In the genomic region with DNA sequence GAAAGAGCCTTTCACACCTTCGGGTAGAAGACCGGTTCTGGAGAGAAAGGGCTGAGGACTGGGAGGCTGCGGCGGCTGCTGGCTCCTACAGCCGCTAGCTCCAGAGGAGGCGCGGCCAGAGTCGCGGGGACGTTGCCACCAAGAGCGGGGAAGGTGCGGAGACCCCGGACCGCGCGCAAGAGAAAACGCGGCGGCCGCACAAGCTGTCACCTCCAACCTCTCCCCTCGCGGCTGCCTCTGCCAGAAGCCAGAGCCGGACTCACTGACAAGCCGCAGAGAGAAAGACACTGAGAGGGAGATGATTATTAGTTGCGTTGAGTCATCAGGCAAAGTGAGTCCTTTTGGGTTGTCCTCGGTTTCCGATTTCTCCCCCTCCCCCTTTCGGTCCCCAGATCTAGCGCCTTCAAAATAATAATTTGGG, we compare ENCODE assay signal across 8 mouse cellular contexts. TPM values are rescaled to one million over a fixed set of nuclear protein-coding genes. Genes with fewer than 3 reads are reported as not detected.
DNase-seq lines count a peak whose midpoint lies in the region; ATAC-seq lines count a peak whose summit lies in the region.

No protein-coding gene starts in this region.

- no peak overlapping the region for H3K27ac ChIP-seq in heart, embryonic 11.5 days (ENCODE audit: low read depth, low read length)
- peak overlapping the region; percentile 94 for H3K27ac ChIP-seq in forebrain, embryonic 14.5 days (ENCODE audit: low read depth, low read length)
- no peak overlapping the region for H3K27ac ChIP-seq in limb, embryonic 13.5 days

- H3K9me3 ChIP-seq in heart, embryonic 11.5 days (replicated peaks; ENCODE audit: control insufficient read depth, low read length) = no peaks in the 10 kb centered on the region
- no peaks in the 10 kb centered on the region for H3K9me3 ChIP-seq in forebrain, embryonic 14.5 days (replicated peaks; ENCODE audit: control insufficient read depth, low read length)
- H3K9me3 ChIP-seq in limb, embryonic 13.5 days = no peaks in the 10 kb centered on the region

- H3K4me2 ChIP-seq in heart, embryonic 11.5 days = peak overlapping the region; percentile 84
- H3K4me2 ChIP-seq in forebrain, embryonic 14.5 days (ENCODE audit: low read length) = peak overlapping the region; percentile 69
- H3K4me2 ChIP-seq in limb, embryonic 13.5 days (replicated peaks) = peak overlapping the region; percentile 92

- WGBS in heart, embryonic 11.5 days (ENCODE audit: insufficient replicate concordance) = 0% methylated on average over 29 of the region's 29 CpGs
- WGBS in forebrain, embryonic 14.5 days = under 1% methylated on average over 29 of the region's 29 CpGs
- WGBS in limb, embryonic 13.5 days = 0% methylated on average over 27 of the region's 29 CpGs

- peak overlapping the region; percentile 65 for H3K4me3 ChIP-seq in heart, embryonic 11.5 days (ENCODE audit: low read depth, low read length)
- H3K4me3 ChIP-seq in forebrain, embryonic 14.5 days (ENCODE audit: low read depth, low read length) = peak overlapping the region; percentile 81
- H3K4me3 ChIP-seq in limb, embryonic 13.5 days = peak overlapping the region; percentile 73

- intact Hi-C loops in heart, postnatal 25 days (cut with DNase I) = no loop called here
- intact Hi-C loops in gastrocnemius, postnatal 14 days (cut with DNase I; ENCODE audit: low total_unique reads) = no loop called here

- no peak for DNase-seq in heart, postnatal 25 days (ENCODE audit: low spot score)
- peak; percentile 64 for DNase-seq in Muller cell, postnatal 12 days (ENCODE audit: inconsistent ontology term)
- peak; percentile 58 for DNase-seq in forebrain, embryonic 14.5 days (ENCODE audit: low spot score)
- DNase-seq in retina, postnatal 1 day = peak; percentile 50
- DNase-seq in layer of hippocampus, postnatal 14 days (ENCODE audit: low spot score in 2 of 2) = no peak
- no peak for DNase-seq in gastrocnemius, postnatal 14 days

- no peaks in the 10 kb centered on the region for H3K36me3 ChIP-seq in heart, embryonic 11.5 days (ENCODE audit: control insufficient read depth, insufficient read depth, low read length)
- no peaks in the 10 kb centered on the region for H3K36me3 ChIP-seq in forebrain, embryonic 14.5 days (ENCODE audit: control insufficient read depth, insufficient read depth, low read length)
- H3K36me3 ChIP-seq in limb, embryonic 13.5 days = no peaks in the 10 kb centered on the region

- peaks cover 50% of the 10 kb centered on the region for H3K27me3 ChIP-seq in heart, embryonic 11.5 days (ENCODE audit: control insufficient read depth, insufficient read depth, low read length)
- peaks cover 25% of the 10 kb centered on the region for H3K27me3 ChIP-seq in forebrain, embryonic 14.5 days (replicated peaks; ENCODE audit: control insufficient read depth, insufficient read depth, low read length)
- peaks cover 60% of the 10 kb centered on the region for H3K27me3 ChIP-seq in limb, embryonic 13.5 days

- no peak for ATAC-seq in heart, embryonic 11.5 days (replicated peaks; ENCODE audit: insufficient number of reproducible peaks, low FRiP score, low TSS enrichment)
- peak; percentile 2 for ATAC-seq in forebrain, embryonic 14.5 days
- ATAC-seq in limb, embryonic 13.5 days (ENCODE audit: low FRiP score, low read depth) = no peak

- peak overlapping the region; percentile 28; the same call in 1 of the 2 replicates for H3K9ac ChIP-seq in heart, embryonic 11.5 days (ENCODE audit: low read depth, low read length)
- peak overlapping the region; percentile 84 for H3K9ac ChIP-seq in forebrain, embryonic 14.5 days (ENCODE audit: low read length)
- peak overlapping the region; percentile 86 for H3K9ac ChIP-seq in limb, embryonic 13.5 days

- peaks cover 16% of the 10 kb centered on the region for H3K4me1 ChIP-seq in heart, embryonic 11.5 days (ENCODE audit: control insufficient read depth, insufficient read depth, low read length)
- peaks cover 13% of the 10 kb centered on the region for H3K4me1 ChIP-seq in forebrain, embryonic 14.5 days (ENCODE audit: control insufficient read depth, insufficient read depth, low read length)
- H3K4me1 ChIP-seq in limb, embryonic 13.5 days = peaks cover 38% of the 10 kb centered on the region

RNA-seq across cellular contexts. Expression of gene Satb2, which starts 7.0 kb away (rescaled TPM):
- 0.37 and 0.90 TPM in 2 replicates for polyA plus RNA-seq in heart, embryonic 11.5 days (2014; fragmentation: Nextera tagmentation; extraction: Ambion mirVana)
- under 1 TPM; 0.34 to 0.39 TPM for total RNA-seq in heart, postnatal 25 days (2021)
- 20.1 and 40.6 TPM in 2 replicates for polyA plus RNA-seq in forebrain, embryonic 14.5 days (2014; fragmentation: Nextera tagmentation; extraction: Ambion mirVana)
- polyA plus RNA-seq in limb, embryonic 13.5 days (2015; fragmentation: Nextera tagmentation; extraction: Ambion mirVana) = 2.1 TPM in 2 replicates
- 10 to 100 TPM; 14.8 TPM for total RNA-seq in layer of hippocampus, postnatal 14 days (2021)
- total RNA-seq in gastrocnemius, postnatal 14 days (2021) = under 1 TPM; 0.35 to 0.40 TPM

Comparison
In these comparisons a context has a peak if more than half of its experiments do, and no peak if none do; other contexts are left out.
1. H3K9ac ChIP-seq: peak in every context shown above with its lines; median percentile 86 in limb, embryonic 13.5 days; 84 in forebrain, embryonic 14.5 days; 28 in heart, embryonic 11.5 days.
2. DNase-seq: peak in Muller cell, postnatal 12 days (single experiment), forebrain, embryonic 14.5 days (single experiment) and retina, postnatal 1 day (single experiment); none in heart, postnatal 25 days (single experiment), layer of hippocampus, postnatal 14 days (0 of 2) and gastrocnemius, postnatal 14 days (single experiment).
3. RNA of gene Satb2, which starts 7.0 kb away (total RNA-seq): 14.8 TPM in layer of hippocampus, postnatal 14 days; 0.35 to 0.40 TPM in gastrocnemius, postnatal 14 days and 0.34 to 0.39 TPM in heart, postnatal 25 days; every median in the first group is over 10 times any median in the second.
4. Peak in every context shown above with its lines, with median percentiles within 50 percentile points of each other: H3K4me2 ChIP-seq and H3K4me3 ChIP-seq.